Mouse (Mus musculus) bone marrow macrophage, adult 2 months (primary cell): ENCODE results near the gene Mafg. TPM values are rescaled to one million over a fixed set of nuclear protein-coding genes. Genes with fewer than 3 reads are reported as not detected.
A peak's percentile ranks its signal among the peaks of the same experiment; 100 is the strongest.
"Not testable (repeated sequence)": the region's sequence is repeated elsewhere in the genome, so short reads cannot be mapped to it uniquely, and the experiment has no call there.

Source experiments
- H3K27ac ChIP-seq: 2 replicates; pipeline ENCODE4 v1.5.1; 2012; ENCODE audit warnings: low read depth, low read length; ENCODE audit not compliant: insufficient read depth
- H3K4me1 ChIP-seq: 2 replicates; pipeline ENCODE4 v1.6.1; 2012; ENCODE audit warnings: low read length; ENCODE audit not compliant: control insufficient read depth, insufficient read depth
- H3K4me3 ChIP-seq: 2 replicates; pipeline ENCODE4 v1.5.1; 2012; ENCODE audit warnings: mild to moderate bottlenecking, low read length, moderate library complexity; ENCODE audit not compliant: insufficient read depth
- CTCF ChIP-seq: IDR thresholded peaks from 2 replicates; pipeline ENCODE4 v1.5.1; 2012; ENCODE audit warnings: low read depth, mild to moderate bottlenecking, low read length, moderate library complexity
- POLR2A ChIP-seq: IDR thresholded peaks from 2 replicates; pipeline ENCODE4 v1.6.1; 2012; ENCODE audit warnings: mild to moderate bottlenecking, low read depth, low read length, borderline replicate concordance
- polyA plus RNA-seq: library from polyadenylated mRNA; stranded (reverse); fragments of >200 nt; gene quantifications from 2 replicates; pipeline ENCODE4 v1.2.4, GENCODE M21; 2012; ENCODE audit not compliant: missing spikeins, insufficient read depth, insufficient read length

Mafg gene
- polyA plus RNA-seq, result 76.0 and 77.5 TPM in 2 replicates

DNA sequence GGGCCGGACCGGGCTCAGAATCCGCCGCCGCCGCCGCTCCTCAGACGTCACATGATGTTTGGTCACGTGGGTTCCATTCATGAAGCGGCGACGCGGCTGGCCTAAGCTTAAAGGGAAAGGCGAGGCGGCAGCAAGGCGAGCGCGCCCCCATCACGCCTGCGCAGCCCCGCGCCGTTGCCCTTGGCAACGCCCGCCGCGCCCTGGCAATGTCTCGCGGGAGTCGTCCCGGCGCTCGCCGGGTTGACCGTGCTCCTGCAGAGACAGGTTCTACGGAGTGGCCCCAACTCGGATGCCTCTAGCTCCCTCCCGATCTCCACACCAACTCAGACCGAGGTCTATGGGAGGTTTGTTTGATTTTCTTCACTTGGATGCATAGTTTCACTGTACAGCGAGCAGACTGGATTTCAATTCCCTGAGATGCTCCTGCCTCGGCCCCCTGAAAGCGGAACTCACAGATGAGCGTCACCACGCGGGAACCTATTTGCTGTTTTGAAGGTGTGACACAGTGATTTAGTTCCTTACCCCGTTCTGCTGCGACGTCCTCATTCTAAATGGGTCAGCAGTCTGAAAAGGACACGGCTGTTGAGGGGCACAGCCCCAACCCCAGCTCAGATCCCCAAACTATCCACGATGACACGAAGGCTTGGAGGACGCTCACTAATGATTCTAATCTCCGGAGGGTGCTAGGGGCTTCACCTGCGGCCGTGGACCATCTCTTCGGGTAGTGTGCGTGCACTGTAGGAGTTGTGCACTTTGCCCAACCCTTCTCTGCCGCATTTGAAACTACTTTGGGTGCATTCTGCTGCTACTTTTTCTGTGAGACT is at the start of gene Mafg:
TSS of gene Mafg (minus strand) at position 81 of the 824 bp plus-strand sequence.
- TF ChIP-seq POLR2A (no peak), CTCF (no peak)
- Histone ChIP-seq H3K4me1 (peaks cover 34% of the 10 kb centered on the region), H3K4me3 (peak within 1 kb of the TSS; percentile 62), H3K27ac (peak within 1 kb of the TSS; percentile 95)

DNA sequence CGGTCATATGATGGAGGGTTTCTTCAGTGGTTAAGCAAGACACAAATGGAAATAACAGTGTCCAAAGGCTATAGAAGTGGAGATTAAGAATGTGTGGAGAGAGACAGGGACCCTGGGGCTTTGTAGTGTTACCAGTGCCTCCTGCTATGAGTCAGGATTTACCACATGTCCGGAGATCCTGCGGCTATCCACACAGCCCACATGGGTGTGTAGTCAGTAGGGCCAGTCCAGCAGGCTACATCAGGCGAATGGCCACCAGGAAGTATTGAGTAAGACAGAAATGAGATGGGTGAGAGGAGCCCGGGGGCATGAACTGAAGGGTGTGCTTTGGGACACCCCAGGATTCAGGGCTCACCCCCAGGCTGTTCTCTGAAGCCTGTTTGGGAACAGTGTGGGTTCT is 49.3 kb upstream of the Mafg start:
- Histone ChIP-seq H3K27ac (no peak overlapping the region), H3K4me1 (peaks cover 15% of the 10 kb centered on the region), H3K4me3 (no peak overlapping the region)
- TF ChIP-seq CTCF, result no peak
- no peak for TF ChIP-seq POLR2A

DNA sequence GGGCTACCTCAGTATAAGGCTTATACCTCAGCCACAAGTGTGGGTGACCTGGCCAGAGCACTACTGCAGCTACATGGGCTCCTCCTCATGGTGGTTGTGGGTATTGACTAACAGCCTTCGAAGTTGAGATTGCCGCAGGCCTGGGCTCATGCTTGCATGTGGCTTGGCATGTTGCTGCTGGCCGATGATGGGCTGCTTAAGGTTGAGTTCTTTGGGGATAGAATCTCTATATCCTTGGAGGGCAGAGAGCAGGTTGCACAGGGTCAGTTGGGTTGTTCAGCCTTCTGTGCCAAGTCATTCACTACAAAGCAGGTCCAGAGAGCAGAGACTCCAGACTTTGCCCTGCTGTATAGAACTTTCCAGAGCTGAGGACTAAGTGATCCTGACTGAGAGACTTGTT is 46.5 kb upstream of the Mafg start:
- TF ChIP-seq POLR2A, result no peak
- no peak for TF ChIP-seq CTCF
- Histone ChIP-seq H3K27ac (no peak overlapping the region), H3K4me3 (no peak overlapping the region), H3K4me1 (peaks cover 22% of the 10 kb centered on the region)

DNA sequence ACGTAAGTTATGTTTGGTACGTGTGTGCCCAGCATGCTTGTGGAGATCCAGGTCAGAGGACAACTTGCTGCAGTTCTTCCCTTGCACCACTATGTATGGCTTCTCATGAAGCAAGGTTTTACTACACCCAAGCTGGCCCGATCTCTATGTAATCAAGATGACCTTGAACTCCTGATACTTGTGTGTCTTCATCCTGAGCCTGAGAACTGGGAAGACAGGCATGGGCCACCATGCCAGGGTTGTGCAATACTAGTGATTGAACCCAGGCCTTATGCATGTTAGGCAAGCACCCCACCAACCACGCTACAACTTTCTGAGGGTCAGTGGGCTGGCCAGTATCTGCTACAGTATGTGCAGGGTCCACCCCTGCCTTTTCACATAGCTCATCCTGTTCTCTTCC is 43.6 kb upstream of the Mafg start:
- Histone ChIP-seq H3K4me3 (no peak overlapping the region), H3K27ac (no peak overlapping the region), H3K4me1 (peaks cover 20% of the 10 kb centered on the region)
- TF ChIP-seq POLR2A (no peak), CTCF (no peak)

DNA sequence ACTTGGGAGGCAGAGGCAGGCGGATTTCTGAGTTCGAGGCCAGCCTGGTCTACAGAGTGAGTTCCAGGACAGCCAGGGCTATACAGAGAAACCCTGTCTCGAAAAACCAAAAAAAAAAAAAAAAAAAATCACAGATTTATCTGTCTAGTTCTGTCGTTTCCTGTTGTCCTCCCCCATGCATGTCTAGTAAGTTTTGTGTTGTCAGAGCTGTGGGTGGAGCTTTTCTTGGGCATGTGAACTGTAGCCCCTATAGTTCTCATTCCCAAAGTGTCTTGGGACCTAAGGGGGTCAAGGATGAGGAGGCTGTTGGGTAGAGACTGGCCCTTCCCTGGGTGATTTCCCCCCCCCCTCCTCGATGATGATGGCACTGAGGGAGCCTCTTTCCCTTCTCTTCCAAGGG is 42.5 kb upstream of the Mafg start:
- not testable (repeated sequence) for H3K27ac ChIP-seq, H3K4me3 ChIP-seq
- H3K4me1 ChIP-seq, result peaks cover 20% of the 10 kb centered on the region

DNA sequence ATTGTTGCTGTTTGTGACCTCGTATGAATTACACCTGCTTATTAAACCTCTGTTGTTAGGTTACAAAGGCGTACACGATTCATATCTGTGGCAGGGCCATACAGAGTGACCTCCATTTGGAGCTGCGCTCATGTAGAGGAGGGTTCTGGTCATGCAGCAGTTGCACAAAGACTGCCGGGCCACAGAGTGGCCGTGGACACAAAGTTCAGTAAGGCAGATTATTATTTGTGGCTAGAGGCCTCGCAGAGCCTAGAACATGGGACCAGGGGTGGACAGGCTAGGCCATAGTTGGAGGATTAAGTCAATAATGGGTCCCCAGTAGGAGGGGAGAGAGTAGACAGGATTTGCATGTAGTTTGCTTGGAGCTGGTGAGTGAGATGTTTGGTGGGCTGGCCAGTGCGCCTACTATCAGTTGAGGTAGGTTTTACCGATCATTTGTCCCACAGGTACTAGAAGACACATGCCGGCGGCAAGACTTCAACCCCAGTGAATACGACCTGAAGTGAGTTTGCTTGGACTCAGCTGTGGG is 40.3 kb upstream of the Mafg start:
- peak overlapping the region; percentile 81 for H3K27ac ChIP-seq
- H3K4me1 ChIP-seq, result peaks cover 20% of the 10 kb centered on the region
- no peak for TF ChIP-seq POLR2A
- peak overlapping the region; percentile 86 for H3K4me3 ChIP-seq

DNA sequence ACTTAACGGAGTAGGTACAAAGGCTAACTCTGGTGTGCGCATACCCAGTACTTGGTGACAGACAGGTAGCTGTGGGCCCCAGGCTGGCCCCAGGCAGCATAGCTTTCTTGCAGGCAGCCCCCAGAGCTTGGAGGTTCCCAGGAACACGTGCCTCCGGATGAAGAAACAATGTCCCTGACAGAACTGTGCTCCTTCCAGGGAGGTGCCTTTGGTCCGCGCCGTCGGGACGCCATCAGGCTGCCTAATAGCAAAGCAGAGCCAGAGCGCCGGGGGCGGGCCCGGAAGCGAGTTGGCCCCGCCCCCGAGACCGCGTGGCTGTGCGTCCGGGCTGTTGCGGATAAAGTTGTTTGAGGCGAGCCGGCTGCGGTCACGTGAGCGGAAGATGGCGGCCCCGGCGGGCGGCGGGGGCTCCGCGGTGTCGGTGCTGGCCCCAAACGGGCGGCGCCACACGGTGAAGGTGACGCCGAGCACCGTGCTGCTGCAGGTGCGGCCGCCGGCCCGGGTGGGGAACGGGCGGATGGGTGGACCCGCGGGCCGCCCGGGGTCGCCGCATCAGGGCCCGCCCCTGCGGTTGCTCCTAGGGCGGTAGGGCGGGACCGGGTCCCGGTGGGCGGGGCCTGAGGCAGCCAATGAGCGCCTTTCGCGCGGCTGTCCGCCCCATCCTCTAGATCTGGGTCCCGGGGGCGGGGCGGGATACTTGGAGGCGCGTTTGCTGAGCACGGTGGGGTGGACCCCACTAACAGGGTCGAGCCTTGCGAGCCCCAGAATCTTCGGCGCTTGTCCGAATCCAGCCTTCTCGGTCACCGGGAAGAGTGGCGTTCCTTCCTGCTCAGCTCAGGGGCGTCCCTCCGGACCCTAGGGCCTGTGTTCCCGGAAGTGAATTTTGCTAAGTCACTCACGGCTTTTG is 39.5 kb upstream of the Mafg start, which contains the start of gene Aspscr1:
TSS of gene Aspscr1 (plus strand) at position 287 of the 907 bp plus-strand sequence.
- peak within 1 kb of the TSS; percentile 86 for H3K4me3 ChIP-seq
- H3K4me1 ChIP-seq, result peaks cover 20% of the 10 kb centered on the region
- TF ChIP-seq CTCF (no peak), POLR2A (0 out of 2 replicates have a peak, but pooled peaks have one; percentile 54)
- peak within 1 kb of the TSS; percentile 81 for H3K27ac ChIP-seq

DNA sequence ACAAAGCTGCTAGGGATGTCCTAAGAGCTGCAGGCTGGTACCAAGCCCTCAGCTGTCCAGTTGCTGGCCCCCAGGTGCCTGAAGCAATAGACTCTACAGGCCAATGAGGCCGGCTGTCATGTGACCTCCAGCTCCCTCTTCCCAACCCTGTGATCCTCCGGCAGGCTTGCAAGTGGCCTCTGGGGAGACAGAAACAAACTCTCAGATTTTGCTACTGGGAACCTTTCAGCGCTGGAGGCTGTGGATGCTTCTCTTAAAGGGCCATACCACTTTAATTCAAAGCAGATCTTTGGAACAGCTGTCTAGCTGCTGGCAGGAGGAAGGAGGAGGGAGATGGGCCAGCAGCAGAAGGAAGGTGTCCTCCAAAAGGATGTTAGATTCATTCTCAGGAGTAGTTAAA is 33.2 kb upstream of the Mafg start:
- Histone ChIP-seq H3K27ac (no peak overlapping the region), H3K4me3 (no peak overlapping the region), H3K4me1 (no peaks in the 10 kb centered on the region)
- no peak for TF ChIP-seq CTCF
- no peak for TF ChIP-seq POLR2A

DNA sequence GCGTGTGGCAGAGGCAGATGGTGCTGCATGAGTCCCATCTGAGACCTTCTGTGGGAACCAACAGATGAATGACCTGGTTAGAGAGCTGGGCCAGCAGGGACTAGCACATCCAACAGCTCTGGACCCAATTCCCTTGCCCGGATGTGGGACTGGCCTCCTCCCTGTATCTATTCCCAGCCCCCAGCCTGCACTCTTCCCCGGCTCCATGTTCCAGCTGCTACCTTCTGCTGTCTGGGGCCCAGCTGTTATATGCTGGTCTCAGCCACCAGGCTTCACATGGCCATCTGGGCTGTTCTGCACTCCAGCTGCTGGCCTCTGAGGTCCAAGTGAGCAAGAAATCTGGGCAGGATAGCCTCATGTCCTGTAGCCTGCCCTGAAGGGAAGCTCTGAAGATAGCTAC is 32.0 kb upstream of the Mafg start:
- no peaks in the 10 kb centered on the region for H3K4me1 ChIP-seq
- no peak overlapping the region for H3K4me3 ChIP-seq
- TF ChIP-seq CTCF (no peak), POLR2A (no peak)
- no peak overlapping the region for H3K27ac ChIP-seq
